In genomic region chr5:114775056-114775979, GRCm38 (mm10) we compare ENCODE assay signal across 8 mouse cellular contexts. TPM values are rescaled to one million over a fixed set of nuclear protein-coding genes. Genes with fewer than 3 reads are reported as not detected.
DNase-seq lines count a peak whose midpoint lies in the region; ATAC-seq and TF ChIP-seq lines count a peak whose summit lies in the region.

Git2 (minus strand) TSS chr5:114775517.

- ATAC-seq in forebrain, embryonic 13.5 days, result no peak

- peak within 1 kb of the TSS; percentile 89 for H3K4me3 ChIP-seq in lung, adult 2 months (replicated peaks; ENCODE audit: extremely low read depth, low read depth, low read length)
- peak within 1 kb of the TSS; percentile 98 for H3K4me3 ChIP-seq in forebrain, embryonic 13.5 days
- H3K4me3 ChIP-seq in left cerebral cortex, adult 2 months, result peak within 1 kb of the TSS; percentile 96
- peak within 1 kb of the TSS; percentile 100 for H3K4me3 ChIP-seq in midbrain, embryonic 10.5 days

- TF ChIP-seq CTCF in lung, adult 2 months (IDR thresholded peaks at IDR 0.05; ENCODE audit: insufficient read depth, low read length), result no peak
- peak; percentile 12 for TF ChIP-seq CTCF in left cerebral cortex, adult 2 months (IDR thresholded peaks at IDR 0.05)

- H3K4me1 ChIP-seq in lung, adult 2 months (ENCODE audit: control insufficient read depth, insufficient read depth, low read length), result peaks cover 21% of the 10 kb centered on the region
- peaks cover 55% of the 10 kb centered on the region for H3K4me1 ChIP-seq in forebrain, embryonic 13.5 days
- peaks cover 57% of the 10 kb centered on the region for H3K4me1 ChIP-seq in midbrain, embryonic 10.5 days

- no peaks in the 10 kb centered on the region for H3K9me3 ChIP-seq in forebrain, embryonic 13.5 days (replicated peaks)
- H3K9me3 ChIP-seq in midbrain, embryonic 10.5 days (replicated peaks), result no peaks in the 10 kb centered on the region

- H3K27ac ChIP-seq in forebrain, embryonic 13.5 days, result peak within 1 kb of the TSS; percentile 93
- peak within 1 kb of the TSS; percentile 100 for H3K27ac ChIP-seq in left cerebral cortex, adult 2 months
- H3K27ac ChIP-seq in midbrain, embryonic 10.5 days (replicated peaks), result peak within 1 kb of the TSS; percentile 99

- under 1% methylated on average over 63 of the region's 63 CpGs for WGBS in lung, adult 2 months
- under 1% methylated on average over 63 of the region's 63 CpGs for WGBS in forebrain, embryonic 13.5 days
- WGBS in midbrain, embryonic 10.5 days, result 1% methylated on average over 55 of the region's 63 CpGs

- H3K27me3 ChIP-seq in forebrain, embryonic 13.5 days, result no peaks in the 10 kb centered on the region
- H3K27me3 ChIP-seq in midbrain, embryonic 10.5 days (ENCODE audit: low read depth, poor library complexity, severe bottlenecking), result no peaks in the 10 kb centered on the region

- peak within 1 kb of the TSS; percentile 97 for H3K9ac ChIP-seq in forebrain, embryonic 13.5 days

- DNase-seq in lung, adult 2 months, result no peak
- DNase-seq in lung, postnatal 25 days (ENCODE audit: low spot score), result no peak
- no peak for DNase-seq in adrenal gland, adult 18-20 months (ENCODE audit: low spot score in 2 of 2)
- DNase-seq in heart, postnatal 25 days (ENCODE audit: low spot score), result no peak
- peak in 1 of 2 experiments; percentile 20 for DNase-seq in left cerebral cortex, adult 2 months (ENCODE audit: extremely low spot score in 1 of 2, low spot score in 2 of 2)
- DNase-seq in midbrain, embryonic 10.5 days (ENCODE audit: low spot score), result no peak
- peak; percentile 40 for DNase-seq in thymus, postnatal 14 days

- H3K4me2 ChIP-seq in forebrain, embryonic 13.5 days, result peak within 1 kb of the TSS; percentile 88

- intact Hi-C loops in heart, postnatal 25 days (cut with DNase I), result loop anchor here (2.0 kb wide), 1 partner anchor 31 kb away; no protein-coding TSS in a partner anchor
- intact Hi-C loops in left cerebral cortex, adult 2 months (cut with DNase I), result loop anchor here (2.0 kb wide), 1 partner anchor 29 kb away; no protein-coding TSS in a partner anchor

- H3K36me3 ChIP-seq in forebrain, embryonic 13.5 days (ENCODE audit: poor library complexity, severe bottlenecking), result no peaks in the 10 kb centered on the region
- no peaks in the 10 kb centered on the region for H3K36me3 ChIP-seq in midbrain, embryonic 10.5 days

- TF ChIP-seq POLR2A in lung, adult 2 months (IDR thresholded peaks at IDR 0.05; ENCODE audit: borderline replicate concordance, extremely low read depth, low read depth, low read length), result no peak

RNA-seq across cellular contexts. Expression of gene Git2, which starts in this region (rescaled TPM):
- polyA plus RNA-seq in lung, adult 2 months (2012; rRNA removed), result 97.6 and 105 TPM in 2 replicates
- total RNA-seq in adrenal gland, adult 18-20 months (2021), result 10 to 100 TPM; 33.8 to 36.8 TPM
- polyA plus RNA-seq in forebrain, embryonic 13.5 days (2015; fragmentation: Nextera tagmentation; extraction: Ambion mirVana), result 41.2 and 45.3 TPM in 2 replicates
- 10 to 100 TPM; 29.1 to 37.9 TPM for total RNA-seq in heart, postnatal 25 days (2021)
- total RNA-seq in left cerebral cortex, adult 2 months (2021), result 10 to 100 TPM; 42.7 to 43.7 TPM
- polyA plus RNA-seq in midbrain, embryonic 10.5 days (2016; fragmentation: Nextera tagmentation; extraction: Ambion mirVana), result 34.4 and 38.1 TPM in 2 replicates
